Mouse (Mus musculus): ENCODE data around the gene Ttc30a2. TPM values are rescaled to one million over a fixed set of nuclear protein-coding genes. Genes with fewer than 3 reads are reported as not detected.

Ttc30a2 gene
- polyA plus RNA-seq, 1 experiment from 2014 or later: 0.60 TPM

- WGBS: 32% methylated on average over 8 of the region's 8 CpGs
- no peak overlapping the region for H3K27ac ChIP-seq (replicated peaks; ENCODE audit: low read depth, low read length)
Observed at GRCm38 (mm10) chr2:75998692-75999091, 20.7 kb upstream of the Ttc30a2 start.

DNA sequence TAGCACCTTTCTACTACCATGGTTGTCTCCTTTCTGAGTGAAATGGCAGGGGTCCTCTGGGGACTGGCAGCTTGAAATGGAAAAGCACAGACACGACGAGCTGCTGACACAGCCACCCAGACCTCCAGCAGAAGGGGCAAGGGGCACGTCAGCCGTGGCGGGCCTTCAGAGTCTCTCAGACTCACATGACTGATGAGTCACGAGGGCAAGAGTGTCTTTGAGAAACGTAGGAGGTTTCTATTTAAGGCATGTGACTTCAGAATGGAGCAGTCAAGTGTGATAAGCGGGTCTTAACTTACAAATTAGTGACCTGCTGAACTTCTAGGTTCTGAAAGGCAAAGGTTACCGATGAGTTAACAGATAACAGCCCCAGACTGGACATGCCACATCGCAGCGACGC, 19.8 kb upstream of the Ttc30a2 start:
- 42% methylated on average over 12 of the region's 12 CpGs for WGBS
- no peak for DNase-seq (ENCODE audit: low spot score)

More at GRCm38 (mm10) chr2:75998692-75999091, 20.7 kb upstream of the Ttc30a2 start:
- no peak for DNase-seq (ENCODE audit: low spot score)
- H3K4me3 ChIP-seq (ENCODE audit: low read depth, low read length): no peak overlapping the region
- no peak overlapping the region for H3K9ac ChIP-seq (ENCODE audit: low read length)
- no peak for ATAC-seq (ENCODE audit: insufficient number of reproducible peaks, low FRiP score, low TSS enrichment, low read depth)
- no peaks in the 10 kb centered on the region for H3K27me3 ChIP-seq (ENCODE audit: control insufficient read depth, insufficient read depth, low read length)
- H3K4me2 ChIP-seq (ENCODE audit: low read depth, severe bottlenecking): no peak overlapping the region
- peaks cover 7% of the 10 kb centered on the region; the same call in 1 of the 2 replicates for H3K4me1 ChIP-seq (ENCODE audit: control insufficient read depth, insufficient read depth, low read length)
- H3K36me3 ChIP-seq (ENCODE audit: control insufficient read depth, insufficient read depth, low read length): no peaks in the 10 kb centered on the region
- H3K9me3 ChIP-seq (ENCODE audit: control insufficient read depth, low read length): no peaks in the 10 kb centered on the region

DNA sequence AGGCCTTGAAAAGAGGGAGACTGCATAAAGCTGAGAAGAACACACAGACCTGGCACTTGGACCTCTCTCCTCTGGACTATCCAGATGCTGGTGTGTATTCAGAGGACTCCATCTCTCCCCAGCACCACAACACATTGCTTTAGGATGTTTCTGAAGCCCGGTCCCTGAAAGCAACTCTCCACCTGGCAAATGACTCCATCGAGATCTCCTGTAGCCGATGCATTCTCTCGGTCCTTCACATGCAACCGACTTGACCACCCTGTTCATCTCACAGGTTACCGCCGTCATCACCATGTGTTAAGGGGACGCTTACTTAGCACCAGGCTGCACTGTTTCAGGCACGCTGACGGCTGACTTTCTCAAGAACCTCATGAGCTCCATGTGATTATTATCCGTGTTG, 16.9 kb upstream of the Ttc30a2 start:
- peaks cover 24% of the 10 kb centered on the region for H3K4me1 ChIP-seq (ENCODE audit: control insufficient read depth, insufficient read depth, low read length)
- H3K4me2 ChIP-seq (ENCODE audit: low read depth, severe bottlenecking): no peak overlapping the region
- ATAC-seq (ENCODE audit: insufficient number of reproducible peaks, low FRiP score, low TSS enrichment, low read depth): no peak
- H3K9me3 ChIP-seq (ENCODE audit: control insufficient read depth, low read length): no peaks in the 10 kb centered on the region
- no peaks in the 10 kb centered on the region for H3K27me3 ChIP-seq (ENCODE audit: control insufficient read depth, insufficient read depth, low read length)
- no peak overlapping the region for H3K27ac ChIP-seq (replicated peaks; ENCODE audit: low read depth, low read length)
- DNase-seq (ENCODE audit: low spot score): no peak
- 94% methylated on average over 11 of the region's 11 CpGs for WGBS
- H3K9ac ChIP-seq (ENCODE audit: low read length): no peak overlapping the region
- H3K36me3 ChIP-seq (ENCODE audit: control insufficient read depth, insufficient read depth, low read length): no peaks in the 10 kb centered on the region
- no peak overlapping the region for H3K4me3 ChIP-seq (ENCODE audit: low read depth, low read length)

More for the DNA sequence above, 19.8 kb upstream of the Ttc30a2 start:
- ATAC-seq (ENCODE audit: insufficient number of reproducible peaks, low FRiP score, low TSS enrichment, low read depth): no peak
- Histone ChIP-seq H3K4me2 (ENCODE audit: low read depth, severe bottlenecking) (no peak overlapping the region), H3K36me3 (ENCODE audit: control insufficient read depth, insufficient read depth, low read length) (no peaks in the 10 kb centered on the region), H3K27ac (replicated peaks; ENCODE audit: low read depth, low read length) (no peak overlapping the region), H3K4me1 (ENCODE audit: control insufficient read depth, insufficient read depth, low read length) (peaks cover 7% of the 10 kb centered on the region; the same call in 1 of the 2 replicates), H3K27me3 (ENCODE audit: control insufficient read depth, insufficient read depth, low read length) (no peaks in the 10 kb centered on the region), H3K9me3 (ENCODE audit: control insufficient read depth, low read length) (no peaks in the 10 kb centered on the region), H3K9ac (ENCODE audit: low read length) (no peak overlapping the region), H3K4me3 (ENCODE audit: low read depth, low read length) (no peak overlapping the region)

DNA sequence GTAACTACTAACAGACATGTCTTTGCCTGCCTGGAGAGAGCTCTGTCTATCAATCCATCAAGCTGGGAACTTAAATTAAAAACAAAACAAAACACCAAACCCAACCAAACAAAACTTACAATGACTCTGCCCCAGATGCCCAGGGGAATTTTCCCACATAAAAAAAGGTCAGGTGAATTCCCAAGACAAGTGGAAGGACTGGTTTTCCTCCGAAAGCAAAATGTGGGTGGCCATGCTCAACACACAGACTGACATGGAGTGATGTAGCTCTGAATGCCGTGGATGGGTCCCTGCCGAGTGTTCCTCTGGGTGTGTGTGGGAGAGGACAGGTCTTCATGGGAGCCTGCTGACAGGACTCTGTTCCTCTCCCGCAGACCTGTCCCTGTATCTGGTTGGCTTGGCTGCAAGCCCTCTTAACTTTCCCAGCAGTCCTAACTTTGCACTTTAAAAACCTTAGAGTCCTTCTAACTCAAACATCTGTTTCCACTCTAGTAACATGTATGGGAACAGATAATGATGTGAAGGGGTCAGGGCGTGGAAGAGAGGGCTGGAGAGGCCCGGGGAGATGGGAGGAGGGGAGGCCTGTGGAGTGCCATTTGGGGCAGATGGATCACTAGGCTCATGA, 13.7 kb upstream of the Ttc30a2 start:
- Histone ChIP-seq H3K4me2 (ENCODE audit: low read depth, severe bottlenecking) (no peak overlapping the region), H3K9me3 (ENCODE audit: control insufficient read depth, low read length) (no peaks in the 10 kb centered on the region), H3K4me1 (ENCODE audit: control insufficient read depth, insufficient read depth, low read length) (peaks cover 29% of the 10 kb centered on the region), H3K36me3 (ENCODE audit: control insufficient read depth, insufficient read depth, low read length) (no peaks in the 10 kb centered on the region), H3K4me3 (ENCODE audit: low read depth, low read length) (no peak overlapping the region), H3K27ac (replicated peaks; ENCODE audit: low read depth, low read length) (peak overlapping the region; percentile 62; the same call in 1 of the 2 replicates), H3K9ac (ENCODE audit: low read length) (peak overlapping the region; percentile 0; the same call in 1 of the 2 replicates), H3K27me3 (ENCODE audit: control insufficient read depth, insufficient read depth, low read length) (no peaks in the 10 kb centered on the region)
- 0 out of 2 replicates have a peak, but pooled peaks have one; percentile 28 for ATAC-seq (ENCODE audit: insufficient number of reproducible peaks, low FRiP score, low TSS enrichment, low read depth)
- DNase-seq (ENCODE audit: low spot score): no peak
- WGBS: 8% methylated on average over 6 of the region's 6 CpGs

DNA sequence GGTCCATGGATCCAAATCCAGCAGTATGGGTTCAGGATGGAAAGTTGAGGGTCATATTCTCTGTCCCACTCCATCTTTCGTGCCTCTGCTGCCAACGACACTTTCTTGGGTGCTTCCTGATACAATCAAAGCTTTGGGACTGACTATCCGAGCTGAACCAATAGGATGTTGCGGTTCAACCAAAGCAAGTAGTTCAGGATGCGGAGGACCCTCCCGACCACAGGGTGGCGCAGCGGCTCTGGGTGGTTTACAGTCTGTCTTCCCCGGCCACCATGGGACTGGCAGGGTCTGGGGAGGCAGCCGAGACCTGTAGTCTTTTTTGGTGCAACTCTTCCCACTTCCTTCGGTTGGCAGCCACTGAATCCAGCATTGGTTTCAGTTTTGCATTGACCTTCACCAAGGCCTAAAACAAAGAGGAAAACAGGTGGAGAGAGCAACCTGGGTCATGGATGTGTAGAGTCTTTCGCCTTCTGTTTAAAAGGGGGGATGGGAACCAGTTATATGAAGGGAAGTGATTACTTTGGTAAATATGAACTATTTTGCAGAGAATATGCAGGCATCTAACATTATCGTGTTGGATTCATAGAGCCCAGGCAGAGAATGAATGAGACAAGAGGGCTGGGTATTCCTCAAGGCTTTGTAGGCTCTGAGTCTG, 13.0 kb upstream of the Ttc30a2 start:
- H3K9ac ChIP-seq (ENCODE audit: low read length): no peak overlapping the region
- H3K9me3 ChIP-seq (ENCODE audit: control insufficient read depth, low read length): no peaks in the 10 kb centered on the region
- no peak overlapping the region for H3K27ac ChIP-seq (replicated peaks; ENCODE audit: low read depth, low read length)
- no peaks in the 10 kb centered on the region for H3K36me3 ChIP-seq (ENCODE audit: control insufficient read depth, insufficient read depth, low read length)
- H3K4me1 ChIP-seq (ENCODE audit: control insufficient read depth, insufficient read depth, low read length): peaks cover 34% of the 10 kb centered on the region
- peak; percentile 85 for DNase-seq (ENCODE audit: low spot score)
- no peak overlapping the region for H3K4me2 ChIP-seq (ENCODE audit: low read depth, severe bottlenecking)
- H3K4me3 ChIP-seq (ENCODE audit: low read depth, low read length): no peak overlapping the region
- ATAC-seq (ENCODE audit: insufficient number of reproducible peaks, low FRiP score, low TSS enrichment, low read depth): no peak
- H3K27me3 ChIP-seq (ENCODE audit: control insufficient read depth, insufficient read depth, low read length): no peaks in the 10 kb centered on the region
- 37% methylated on average over 13 of the region's 13 CpGs for WGBS

DNA sequence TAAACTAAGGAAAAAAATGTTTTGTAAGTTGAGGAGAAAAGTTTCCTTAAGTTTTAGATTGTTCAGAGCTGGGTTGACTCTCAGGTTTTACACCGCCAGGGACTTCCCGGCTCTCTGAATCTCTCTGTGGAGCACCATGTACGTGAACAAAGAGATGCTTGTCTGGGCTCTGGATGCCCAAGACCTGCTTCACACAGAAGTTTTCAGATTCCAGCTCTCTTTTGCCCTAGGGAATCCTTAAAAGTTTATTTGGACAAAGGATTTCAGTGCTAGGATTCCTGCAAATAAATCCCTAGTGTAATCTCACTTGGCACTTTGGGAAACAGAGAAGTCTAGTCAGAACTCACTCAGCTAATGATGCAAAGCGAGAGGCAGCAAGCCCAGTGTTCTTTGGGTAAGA, 11.7 kb upstream of the Ttc30a2 start:
- no peaks in the 10 kb centered on the region for H3K27me3 ChIP-seq (ENCODE audit: control insufficient read depth, insufficient read depth, low read length)
- 53% methylated on average over 4 of the region's 4 CpGs for WGBS
- H3K4me3 ChIP-seq (ENCODE audit: low read depth, low read length): no peak overlapping the region
- no peaks in the 10 kb centered on the region for H3K9me3 ChIP-seq (ENCODE audit: control insufficient read depth, low read length)
- peaks cover 36% of the 10 kb centered on the region for H3K4me1 ChIP-seq (ENCODE audit: control insufficient read depth, insufficient read depth, low read length)
- ATAC-seq (ENCODE audit: insufficient number of reproducible peaks, low FRiP score, low TSS enrichment, low read depth) (no peak), DNase-seq (ENCODE audit: low spot score) (no peak)
- H3K9ac ChIP-seq (ENCODE audit: low read length): 0 out of 2 replicates have a peak overlapping the region, but pooled peaks have one; percentile 22
- no peaks in the 10 kb centered on the region for H3K36me3 ChIP-seq (ENCODE audit: control insufficient read depth, insufficient read depth, low read length)
- H3K4me2 ChIP-seq (ENCODE audit: low read depth, severe bottlenecking): no peak overlapping the region
- H3K27ac ChIP-seq (replicated peaks; ENCODE audit: low read depth, low read length): peak overlapping the region; percentile 61

- Histone ChIP-seq H3K4me2 (ENCODE audit: low read depth, severe bottlenecking) (no peak overlapping the region), H3K36me3 (ENCODE audit: control insufficient read depth, insufficient read depth, low read length) (no peaks in the 10 kb centered on the region), H3K4me1 (ENCODE audit: control insufficient read depth, insufficient read depth, low read length) (peaks cover 36% of the 10 kb centered on the region), H3K9me3 (ENCODE audit: control insufficient read depth, low read length) (no peaks in the 10 kb centered on the region), H3K4me3 (ENCODE audit: low read depth, low read length) (no peak overlapping the region), H3K9ac (ENCODE audit: low read length) (no peak overlapping the region), H3K27ac (replicated peaks; ENCODE audit: low read depth, low read length) (peak overlapping the region; percentile 45; the same call in 1 of the 2 replicates), H3K27me3 (ENCODE audit: control insufficient read depth, insufficient read depth, low read length) (no peaks in the 10 kb centered on the region)
- ATAC-seq (ENCODE audit: insufficient number of reproducible peaks, low FRiP score, low TSS enrichment, low read depth) (no peak), DNase-seq (ENCODE audit: low spot score) (no peak)
- whole genome bisulfite sequencing: 28% methylated on average over 7 of the region's 7 CpGs
Observed at GRCm38 (mm10) chr2:75988779-75989363, 10.9 kb upstream of the Ttc30a2 start.

DNA sequence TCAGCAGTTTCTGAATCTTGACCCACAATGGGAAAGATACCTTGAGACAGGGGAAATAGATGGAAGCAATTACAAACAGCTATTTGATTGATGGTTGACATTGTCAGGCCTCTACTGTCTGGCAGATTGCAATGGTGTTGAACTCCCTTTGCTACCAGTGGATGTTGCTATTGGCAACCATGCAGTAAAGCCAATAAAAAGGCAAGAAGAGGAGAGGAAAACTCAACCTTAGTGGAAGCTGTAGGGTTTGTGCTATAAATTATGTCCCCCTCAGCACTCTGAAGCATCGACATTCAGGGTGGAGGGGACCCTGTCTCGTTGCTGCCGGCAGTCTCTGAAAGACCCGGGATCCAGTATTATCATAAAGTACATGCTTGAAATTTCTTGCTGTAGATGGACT, 10.4 kb upstream of the Ttc30a2 start:
- Histone ChIP-seq H3K9ac (ENCODE audit: low read length) (no peak overlapping the region), H3K36me3 (ENCODE audit: control insufficient read depth, insufficient read depth, low read length) (no peaks in the 10 kb centered on the region), H3K27ac (replicated peaks; ENCODE audit: low read depth, low read length) (no peak overlapping the region), H3K9me3 (ENCODE audit: control insufficient read depth, low read length) (no peaks in the 10 kb centered on the region), H3K4me3 (ENCODE audit: low read depth, low read length) (no peak overlapping the region), H3K4me1 (ENCODE audit: control insufficient read depth, insufficient read depth, low read length) (peaks cover 36% of the 10 kb centered on the region), H3K4me2 (ENCODE audit: low read depth, severe bottlenecking) (no peak overlapping the region), H3K27me3 (ENCODE audit: control insufficient read depth, insufficient read depth, low read length) (no peaks in the 10 kb centered on the region)
- 33% methylated on average over 4 of the region's 4 CpGs for WGBS
- no peak for DNase-seq (ENCODE audit: low spot score)
- ATAC-seq (ENCODE audit: insufficient number of reproducible peaks, low FRiP score, low TSS enrichment, low read depth): no peak
